Mouse (Mus musculus) neural tube, embryonic 14.5 days (tissue): ENCODE data around the gene Plbd1. TPM values are rescaled to one million over a fixed set of nuclear protein-coding genes. Genes with fewer than 3 reads are reported as not detected.

Experiments
- ATAC-seq: fragments of 200-750 bp; cut with Nextera tagmentation; 2 replicates; pipeline ENCODE4 v1.8.0; 2017; ENCODE audit warnings: low read depth, mild to moderate bottlenecking, moderate TSS enrichment, moderate library complexity
- H3K27ac ChIP-seq: fragments of 300-500 bp; sonication (generic); 2 replicates; pipeline ENCODE4 v1.5.1; 2014; ENCODE audit warnings: low read depth, mild to moderate bottlenecking, control low read depth, low read length, moderate library complexity, mixed read lengths
- H3K27me3 ChIP-seq: fragments of 300-500 bp; sonication (generic); 2 replicates; pipeline ENCODE4 v1.6.1; 2014; ENCODE audit warnings: low read length; ENCODE audit not compliant: control insufficient read depth, insufficient read depth
- H3K36me3 ChIP-seq: fragments of 300-500 bp; sonication (generic); 2 replicates; pipeline ENCODE4 v1.6.1; 2014; ENCODE audit warnings: low read length, mixed read lengths; ENCODE audit not compliant: control insufficient read depth, insufficient read depth
- H3K4me1 ChIP-seq: fragments of 300-500 bp; sonication (generic); 2 replicates; pipeline ENCODE4 v1.6.1; 2014; ENCODE audit warnings: low read length; ENCODE audit not compliant: control insufficient read depth, insufficient read depth
- H3K4me2 ChIP-seq: fragments of 300-500 bp; sonication (generic); 2 replicates; pipeline ENCODE4 v1.6.1; 2014; ENCODE audit warnings: mild to moderate bottlenecking, low read depth, low read length, control low read depth
- H3K4me3 ChIP-seq: fragments of 300-500 bp; sonication (generic); 2 replicates; pipeline ENCODE4 v1.5.1; 2014; ENCODE audit warnings: low read depth, low read length, control low read depth, mixed read lengths
- H3K9ac ChIP-seq: fragments of 300-500 bp; sonication (generic); replicated peaks from 2 replicates; pipeline ENCODE4 v1.6.1; 2014; ENCODE audit warnings: low read depth, mild to moderate bottlenecking, control low read depth, low read length, mixed read lengths
- H3K9me3 ChIP-seq: fragments of 300-500 bp; sonication (generic); 2 replicates; pipeline ENCODE4 v1.6.1; 2016; ENCODE audit warnings: low read length; ENCODE audit not compliant: control insufficient read depth
- WGBS: fragments of 180-500 bp; shearing (Covaris S2); extraction: QIAGEN DNeasy Blood & Tissue Kit; methylation state at CpG from one replicate; pipeline ENCODE4 v1.1.7; 2014; 5-methylcytosine and 5-hydroxymethylcytosine counted together
- polyA plus RNA-seq: library from polyadenylated mRNA; unstranded; fragments of >200 nt; fragmentation: Nextera tagmentation; extraction: Ambion mirVana; gene quantifications from 2 replicates; pipeline ENCODE4 v1.2.1, GENCODE M21; 2014

The Plbd1 gene
- polyA plus RNA-seq, 1 experiment from 2014 or later, result 0.52 TPM

DNA sequence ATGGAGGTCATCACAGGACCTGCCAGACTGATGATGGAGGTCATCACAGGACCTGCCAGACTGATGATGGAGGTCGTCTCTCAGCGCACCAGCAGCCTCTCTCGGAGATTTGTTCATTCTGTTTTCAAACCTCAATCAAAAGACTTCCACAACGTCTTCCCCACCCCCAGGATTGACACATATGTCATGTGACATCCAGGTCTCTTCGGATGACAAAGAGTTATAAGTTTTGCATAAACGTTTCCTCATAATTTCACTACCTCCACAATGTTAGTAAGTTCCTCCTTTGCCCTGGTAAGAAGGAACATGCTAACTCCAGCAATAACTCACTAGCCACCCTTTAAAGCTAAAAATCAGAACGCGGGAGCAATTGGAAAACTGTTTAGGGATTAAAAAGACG lies 2.5 kb downstream of the Plbd1 start:
- ATAC-seq, result no peak
- Histone ChIP-seq H3K4me2 (no peak overlapping the region), H3K36me3 (no peaks in the 10 kb centered on the region), H3K4me1 (peaks cover 3% of the 10 kb centered on the region; the same call in 1 of the 2 replicates), H3K9me3 (no peaks in the 10 kb centered on the region), H3K27ac (no peak overlapping the region), H3K9ac (no peak overlapping the region), H3K4me3 (no peak overlapping the region), H3K27me3 (peaks cover 17% of the 10 kb centered on the region)
- 94% methylated on average over 9 of the region's 9 CpGs for WGBS

DNA sequence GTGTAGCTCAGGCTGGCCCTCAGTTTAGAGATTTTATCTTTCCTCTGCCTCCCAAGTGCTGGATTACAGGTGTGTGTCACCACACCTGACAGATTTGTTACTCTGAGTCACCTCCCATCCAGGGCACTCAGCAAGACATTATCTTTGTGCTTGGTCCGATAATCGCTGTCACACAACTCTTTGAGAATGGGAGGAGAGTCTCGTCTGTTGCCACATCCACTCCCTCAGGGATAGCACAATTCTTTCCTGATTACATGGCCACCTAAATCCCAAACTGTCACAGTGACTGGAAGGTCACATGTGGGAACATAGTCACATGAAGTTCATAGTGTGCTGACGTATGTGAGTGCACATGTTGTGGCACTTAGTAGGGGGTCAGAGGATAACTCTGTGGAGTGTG lies 3.4 kb downstream of the Plbd1 start:
- no peaks in the 10 kb centered on the region for H3K36me3 ChIP-seq
- no peak overlapping the region for H3K4me3 ChIP-seq
- WGBS, result 86% methylated on average over 4 of the region's 4 CpGs
- no peak overlapping the region for H3K27ac ChIP-seq
- H3K27me3 ChIP-seq, result peaks cover 17% of the 10 kb centered on the region
- peaks cover 3% of the 10 kb centered on the region; the same call in 1 of the 2 replicates for H3K4me1 ChIP-seq
- ATAC-seq, result no peak
- H3K9me3 ChIP-seq, result no peaks in the 10 kb centered on the region
- no peak overlapping the region for H3K4me2 ChIP-seq
- no peak overlapping the region for H3K9ac ChIP-seq

DNA sequence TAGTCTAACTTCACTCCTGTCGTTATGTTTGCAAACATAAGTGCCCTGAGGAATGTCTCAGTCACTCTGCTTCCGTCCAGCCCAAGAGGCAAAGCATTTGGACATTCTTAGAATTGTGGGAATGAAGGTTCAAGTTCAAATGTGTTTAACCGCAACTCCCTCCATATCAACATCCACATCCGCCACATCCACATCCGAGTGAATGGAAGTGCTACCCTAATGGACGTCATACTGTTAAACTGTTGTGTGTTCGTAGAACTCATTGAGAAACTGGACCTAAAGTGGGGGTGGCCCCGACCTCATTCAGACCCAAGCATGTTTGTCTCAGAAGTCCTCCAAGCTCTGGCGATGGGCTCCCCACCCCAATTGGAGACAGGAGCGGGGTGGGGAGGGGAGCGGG lies 5.9 kb downstream of the Plbd1 start:
- Histone ChIP-seq H3K4me2 (no peak overlapping the region), H3K27me3 (no peaks in the 10 kb centered on the region), H3K4me1 (no peaks in the 10 kb centered on the region), H3K9me3 (no peaks in the 10 kb centered on the region), H3K27ac (no peak overlapping the region), H3K9ac (no peak overlapping the region), H3K36me3 (no peaks in the 10 kb centered on the region), H3K4me3 (no peak overlapping the region)
- no peak for ATAC-seq
- WGBS, result 76% methylated on average over 11 of the region's 11 CpGs

DNA sequence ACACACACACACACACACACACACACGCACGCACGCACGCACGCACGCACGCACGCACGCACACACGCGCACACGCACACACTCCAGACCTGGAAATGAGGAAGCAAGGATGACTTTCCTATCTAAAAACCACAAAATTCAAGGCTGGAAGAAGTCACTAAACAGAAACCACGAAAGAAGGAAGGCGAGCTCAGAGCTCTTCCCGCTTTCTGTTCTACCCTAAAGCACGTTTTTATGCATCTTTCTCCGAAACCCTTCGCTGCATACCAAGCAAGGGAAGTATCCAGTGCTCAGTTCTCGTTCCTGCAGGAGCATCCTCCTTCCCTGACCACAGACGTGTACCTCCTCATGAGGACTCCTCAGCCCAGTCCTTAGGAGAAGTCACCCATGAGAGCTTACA lies 7.3 kb downstream of the Plbd1 start:
- Histone ChIP-seq H3K27ac (no peak overlapping the region), H3K4me3 (no peak overlapping the region), H3K27me3 (no peaks in the 10 kb centered on the region), H3K4me1 (no peaks in the 10 kb centered on the region), H3K4me2 (no peak overlapping the region), H3K9me3 (no peaks in the 10 kb centered on the region), H3K9ac (no peak overlapping the region), H3K36me3 (no peaks in the 10 kb centered on the region)
- WGBS, result 91% methylated on average over 20 of the region's 20 CpGs
- ATAC-seq, result no peak

DNA sequence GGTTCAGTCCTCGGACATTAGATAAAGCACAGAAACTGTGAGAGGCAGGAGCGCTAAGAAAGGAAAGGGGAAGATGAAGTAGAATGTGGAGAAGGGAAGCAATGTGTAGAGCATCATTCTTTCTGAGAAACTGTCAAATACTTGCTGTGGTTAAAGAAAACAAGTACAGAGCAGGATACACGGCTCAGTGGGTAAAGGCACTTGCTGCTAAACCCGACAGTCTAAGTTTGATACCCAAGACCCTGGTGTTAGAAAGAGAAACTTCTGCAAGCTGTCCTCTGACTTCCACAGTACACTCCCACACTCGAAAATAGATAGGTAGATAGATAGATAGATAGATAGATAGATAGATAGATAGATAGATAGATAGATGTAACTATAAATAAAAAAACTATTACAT lies 8.4 kb downstream of the Plbd1 start:
- H3K27me3 ChIP-seq, result no peaks in the 10 kb centered on the region
- no peak overlapping the region for H3K4me2 ChIP-seq
- no peak overlapping the region for H3K9ac ChIP-seq
- H3K36me3 ChIP-seq, result no peaks in the 10 kb centered on the region
- 82% methylated on average over 5 of the region's 5 CpGs for WGBS
- H3K9me3 ChIP-seq, result no peaks in the 10 kb centered on the region
- no peaks in the 10 kb centered on the region for H3K4me1 ChIP-seq
- no peak for ATAC-seq
- H3K27ac ChIP-seq, result no peak overlapping the region
- no peak overlapping the region for H3K4me3 ChIP-seq

DNA sequence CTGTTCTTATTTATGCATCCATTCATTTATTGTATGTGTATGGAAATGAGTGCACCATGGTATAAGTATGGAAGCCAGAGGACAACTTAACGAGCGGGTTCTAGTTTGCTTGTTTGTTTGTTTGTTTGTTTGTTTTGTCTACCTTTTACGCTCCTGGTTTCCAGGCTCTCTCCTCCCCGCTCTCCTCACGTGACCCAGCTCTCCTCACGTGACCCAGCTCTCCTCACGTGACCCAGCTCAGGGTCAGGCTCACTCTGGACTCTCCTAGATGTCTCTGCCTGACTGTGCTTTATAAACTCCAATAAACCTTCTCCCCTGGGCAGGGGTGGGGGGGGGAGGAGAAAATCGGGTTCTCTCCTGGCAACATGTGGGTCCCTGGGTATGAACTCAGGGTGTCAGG lies 11.1 kb downstream of the Plbd1 start:
- H3K4me1 ChIP-seq, result peaks cover 3% of the 10 kb centered on the region; the same call in 1 of the 2 replicates
- ATAC-seq, result no peak
- no peak overlapping the region for H3K4me2 ChIP-seq
- H3K9ac ChIP-seq, result no peak overlapping the region
- WGBS, result 89% methylated on average over 8 of the region's 8 CpGs
- no peaks in the 10 kb centered on the region for H3K27me3 ChIP-seq
- H3K4me3 ChIP-seq, result no peak overlapping the region
- no peaks in the 10 kb centered on the region for H3K9me3 ChIP-seq
- H3K36me3 ChIP-seq, result no peaks in the 10 kb centered on the region
- no peak overlapping the region for H3K27ac ChIP-seq

DNA sequence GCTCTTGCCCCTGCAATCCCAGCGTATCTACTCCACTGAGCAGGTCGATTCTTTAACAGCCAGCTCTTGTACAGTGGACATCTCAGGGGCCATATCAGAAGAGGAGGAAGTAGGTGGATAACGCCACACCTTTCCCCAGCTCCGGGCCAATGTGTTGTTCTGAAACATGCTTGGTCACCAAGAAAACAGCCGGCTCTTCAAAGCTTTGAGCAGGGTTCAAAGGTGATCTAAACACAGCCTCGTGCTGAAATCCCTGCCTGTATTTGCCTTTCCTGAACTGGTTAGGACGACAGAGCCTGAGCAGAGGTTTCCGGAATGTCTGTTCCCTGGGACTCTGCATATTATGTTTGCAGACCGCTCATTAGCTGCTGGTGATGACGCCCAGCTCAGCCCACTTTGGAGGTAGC lies 14.3 kb downstream of the Plbd1 start:
- no peak overlapping the region for H3K27ac ChIP-seq
- no peaks in the 10 kb centered on the region for H3K36me3 ChIP-seq
- no peaks in the 10 kb centered on the region for H3K27me3 ChIP-seq
- no peak overlapping the region for H3K9ac ChIP-seq
- WGBS, result 86% methylated on average over 10 of the region's 10 CpGs
- H3K9me3 ChIP-seq, result no peaks in the 10 kb centered on the region
- H3K4me2 ChIP-seq, result no peak overlapping the region
- no peak overlapping the region for H3K4me3 ChIP-seq
- ATAC-seq, result no peak
- peaks cover 6% of the 10 kb centered on the region; the same call in 1 of the 2 replicates for H3K4me1 ChIP-seq

DNA sequence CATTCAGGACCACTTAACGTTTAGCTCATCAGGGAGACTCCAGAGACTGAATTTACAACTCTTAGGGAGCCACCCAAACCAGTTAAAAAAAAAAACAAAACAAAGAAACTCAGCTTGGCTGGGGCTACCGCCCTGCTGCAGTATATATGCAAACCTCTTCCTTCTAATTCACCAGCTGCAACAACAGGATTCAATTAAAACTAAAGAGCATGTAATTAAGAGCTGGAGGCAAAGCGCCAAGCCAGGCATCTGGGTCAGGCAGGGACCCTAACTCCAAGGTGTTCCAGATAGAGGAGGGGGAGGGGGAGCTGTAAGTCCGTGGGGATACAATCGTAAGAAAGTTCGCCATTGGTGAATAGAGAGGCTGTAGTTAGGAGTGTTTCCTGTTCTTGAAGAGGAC lies 15.5 kb downstream of the Plbd1 start:
- H3K4me2 ChIP-seq, result peak overlapping the region; percentile 0; the same call in 1 of the 2 replicates
- no peaks in the 10 kb centered on the region for H3K36me3 ChIP-seq
- H3K27me3 ChIP-seq, result no peaks in the 10 kb centered on the region
- H3K27ac ChIP-seq, result no peak overlapping the region
- H3K9ac ChIP-seq, result no peak overlapping the region
- 14% methylated on average over 6 of the region's 6 CpGs for WGBS
- H3K9me3 ChIP-seq, result no peaks in the 10 kb centered on the region
- H3K4me1 ChIP-seq, result peaks cover 6% of the 10 kb centered on the region; the same call in 1 of the 2 replicates
- ATAC-seq, result peak; percentile 71; the same call in 1 of the 2 replicates
- no peak overlapping the region for H3K4me3 ChIP-seq

DNA sequence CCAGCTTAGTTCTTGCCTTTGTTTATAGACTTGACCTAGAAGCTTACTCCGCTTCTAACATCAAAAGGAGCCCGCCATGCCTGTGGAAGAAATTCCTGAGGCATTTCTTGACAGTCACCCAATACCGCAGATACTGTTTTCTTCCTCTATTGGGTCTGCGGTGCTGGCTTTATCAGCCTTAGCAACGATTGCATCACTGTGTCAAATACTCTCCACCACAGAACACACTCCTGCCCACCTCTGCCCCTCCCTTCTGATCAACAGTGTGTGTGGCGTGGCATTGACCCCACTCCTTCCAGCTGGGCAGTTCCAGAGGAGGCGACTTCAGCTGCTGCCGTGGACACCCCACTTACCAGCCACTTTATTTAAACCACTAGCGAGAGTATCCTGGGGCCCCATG lies 16.0 kb downstream of the Plbd1 start:
- 38% methylated on average over 9 of the region's 9 CpGs for WGBS
- peak; percentile 78 for ATAC-seq

More for the DNA sequence above, 16.0 kb downstream of the Plbd1 start:
- Histone ChIP-seq H3K9ac (no peak overlapping the region), H3K4me3 (no peak overlapping the region), H3K27ac (no peak overlapping the region), H3K36me3 (no peaks in the 10 kb centered on the region), H3K4me1 (peaks cover 6% of the 10 kb centered on the region; the same call in 1 of the 2 replicates), H3K9me3 (no peaks in the 10 kb centered on the region), H3K27me3 (no peaks in the 10 kb centered on the region), H3K4me2 (peak overlapping the region; percentile 0; the same call in 1 of the 2 replicates)
